Mouse (Mus musculus) limb, embryonic 14.5 days (tissue): Measurements from ENCODE around the gene Lmbrd2. TPM values are rescaled to one million over a fixed set of nuclear protein-coding genes. Genes with fewer than 3 reads are reported as not detected.
"Not testable (repeated sequence)": the region's sequence is repeated elsewhere in the genome, so short reads cannot be mapped to it uniquely, and the experiment has no call there.

ENCODE experiments used
- ATAC-seq: fragments of 200-750 bp; cut with Nextera tagmentation; 2 replicates; pipeline ENCODE4 v1.8.0; 2017; ENCODE audit warnings: low read depth, moderate number of reproducible peaks, moderate TSS enrichment; ENCODE audit not compliant: low FRiP score
- DNase-seq: peaks from one replicate; pipeline ENCODE4 v3.0.0-alpha.2; 2015; ENCODE audit warnings: low spot score
- H3K27ac ChIP-seq: fragments of 300-500 bp; sonication (generic); replicated peaks from 2 replicates; pipeline ENCODE4 v1.5.1; 2014; ENCODE audit warnings: low read depth, mild to moderate bottlenecking, low read length, moderate library complexity, mixed read lengths
- H3K27me3 ChIP-seq: fragments of 300-500 bp; sonication (generic); 2 replicates; pipeline ENCODE4 v1.6.1; 2014; ENCODE audit warnings: low read length, mixed read lengths; ENCODE audit not compliant: control insufficient read depth, insufficient read depth
- H3K36me3 ChIP-seq: fragments of 300-500 bp; sonication (generic); 2 replicates; pipeline ENCODE4 v1.6.1; 2014; ENCODE audit warnings: mild to moderate bottlenecking, low read length, moderate library complexity, mixed read lengths; ENCODE audit not compliant: control insufficient read depth, insufficient read depth
- H3K4me1 ChIP-seq: fragments of 300-500 bp; sonication (generic); 2 replicates; pipeline ENCODE4 v1.6.1; 2014; ENCODE audit warnings: antibody characterized with exemption, low read length, mixed read lengths; ENCODE audit not compliant: control insufficient read depth, insufficient read depth
- H3K4me2 ChIP-seq: fragments of 300-500 bp; sonication (generic); replicated peaks from 2 replicates; pipeline ENCODE4 v1.6.1; 2014; ENCODE audit warnings: low read depth, mild to moderate bottlenecking, low read length, moderate library complexity; ENCODE audit not compliant: severe bottlenecking
- H3K4me3 ChIP-seq: fragments of 300-500 bp; sonication (generic); replicated peaks from 2 replicates; pipeline ENCODE4 v1.5.1; 2014; ENCODE audit warnings: low read length
- H3K9ac ChIP-seq: fragments of 300-500 bp; sonication (generic); 2 replicates; pipeline ENCODE4 v1.6.1; 2014; ENCODE audit warnings: mild to moderate bottlenecking, low read depth, low read length, moderate library complexity; ENCODE audit not compliant: severe bottlenecking
- H3K9me3 ChIP-seq: fragments of 300-500 bp; sonication (generic); 2 replicates; pipeline ENCODE4 v1.6.1; 2016; ENCODE audit warnings: low read length; ENCODE audit not compliant: control insufficient read depth
- POLR2A ChIP-seq: fragments of 200-500 bp; IDR thresholded peaks from 2 replicates; pipeline ENCODE4 v1.8.0; 2012; ENCODE audit warnings: inconsistent platforms, mild to moderate bottlenecking, moderate library complexity, borderline replicate concordance; ENCODE audit not compliant: insufficient read depth, insufficient read length; ENCODE audit errors: extremely low read depth
- WGBS: fragments of 180-500 bp; shearing (Covaris S2); extraction: QIAGEN DNeasy Blood & Tissue Kit; methylation state at CpG from one replicate; pipeline ENCODE4 v1.1.7; 2014; 5-methylcytosine and 5-hydroxymethylcytosine counted together
- polyA plus RNA-seq, 2 experiments: library from polyadenylated mRNA; depleted of rRNA in 1 of 2; stranded (reverse) in 1 of 2; unstranded in 1 of 2; fragments of >200 nt; fragmentation: Nextera tagmentation in 1 of 2; extraction: Ambion mirVana in 1 of 2; gene quantifications; 2 replicates each; pipeline versions ENCODE4 v1.2.1 to v1.2.3; 2012 to 2014

The Lmbrd2 gene
- polyA plus RNA-seq, 2 experiments = 4.0 to 7.4 TPM

DNA sequence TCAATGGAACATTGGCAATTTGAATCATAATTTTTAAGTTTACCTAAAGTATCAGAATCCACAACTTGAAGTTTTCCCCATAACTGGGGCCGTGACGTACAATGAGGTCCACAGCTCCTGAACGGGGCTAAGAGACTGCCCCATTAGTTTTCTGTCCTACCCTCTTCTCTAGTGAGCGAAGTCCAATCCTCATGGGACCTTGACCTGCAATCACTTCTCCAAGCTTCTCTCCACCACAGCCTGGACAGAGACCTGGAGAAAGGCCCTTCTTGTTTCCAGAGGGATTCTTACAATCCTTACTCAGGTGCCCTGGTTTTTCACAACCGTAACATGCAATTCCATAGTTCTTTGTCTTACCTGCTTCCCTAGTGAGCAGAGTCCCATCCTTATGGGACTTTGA lies 76.1 kb downstream of the Lmbrd2 start:
- H3K4me1 ChIP-seq = no peaks in the 10 kb centered on the region
- H3K27ac ChIP-seq = no peak overlapping the region
- H3K9ac ChIP-seq = no peak overlapping the region
- H3K9me3 ChIP-seq = no peaks in the 10 kb centered on the region
- TF ChIP-seq POLR2A = no peak
- no peak overlapping the region for H3K4me2 ChIP-seq
- ATAC-seq (no peak), DNase-seq (no peak)
- H3K27me3 ChIP-seq = no peaks in the 10 kb centered on the region
- WGBS = 87% methylated on average over 5 of the region's 5 CpGs
- no peak overlapping the region for H3K4me3 ChIP-seq
- H3K36me3 ChIP-seq = no peaks in the 10 kb centered on the region

DNA sequence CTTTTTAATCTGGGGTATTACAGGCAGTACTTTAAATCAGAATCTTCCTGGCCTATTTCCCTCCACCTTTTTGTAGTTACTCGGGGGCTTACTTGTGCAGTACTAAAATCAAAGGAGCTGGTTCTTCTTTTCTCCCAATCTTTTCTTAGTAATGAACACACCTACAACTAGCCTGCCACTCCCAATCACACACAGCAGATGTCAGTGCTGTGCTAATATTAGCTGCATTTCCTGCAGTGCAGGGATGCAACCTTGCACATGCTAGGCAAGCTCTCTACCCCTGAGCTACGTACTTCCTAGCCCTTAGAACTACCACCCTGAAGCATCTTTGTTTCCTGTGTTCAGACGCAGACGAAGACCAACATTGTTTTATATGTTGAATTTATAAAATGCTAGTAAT lies 90.6 kb downstream of the Lmbrd2 start:
- WGBS = 73% methylated on average over 4 of the region's 4 CpGs
- not testable (repeated sequence) for DNase-seq, ATAC-seq, H3K9me3 ChIP-seq, H3K9ac ChIP-seq, H3K4me3 ChIP-seq, H3K4me1 ChIP-seq, H3K36me3 ChIP-seq, H3K4me2 ChIP-seq, H3K27me3 ChIP-seq, H3K27ac ChIP-seq

- Histone ChIP-seq H3K4me2 (no peak overlapping the region), H3K9me3 (no peaks in the 10 kb centered on the region), H3K27me3 (no peaks in the 10 kb centered on the region), H3K4me3 (no peak overlapping the region), H3K4me1 (no peaks in the 10 kb centered on the region), H3K9ac (no peak overlapping the region), H3K36me3 (no peaks in the 10 kb centered on the region), H3K27ac (no peak overlapping the region)
- no peak for ATAC-seq
- DNase-seq = no peak
- no peak for TF ChIP-seq POLR2A
Measured at GRCm38 (mm10) chr15:9246345-9246744, 106.0 kb downstream of the Lmbrd2 start.

Other genes starting within 250 kb of the Lmbrd2 start
- 0.50 and 0.64 TPM in 2 replicates for gene Ranbp3l, start 172.6 kb upstream of the Lmbrd2 start, polyA plus RNA-seq (2012; rRNA removed)
- gene Ranbp3l, start 172.6 kb upstream of the Lmbrd2 start, polyA plus RNA-seq (2014; fragmentation: Nextera tagmentation; extraction: Ambion mirVana) = 0.54 and 0.56 TPM in 2 replicates
- 29.2 and 31.6 TPM in 2 replicates for gene Nadk2, start 69.3 kb upstream of the Lmbrd2 start, polyA plus RNA-seq (2012; rRNA removed)
- 26.7 and 28.2 TPM in 2 replicates for gene Nadk2, start 69.3 kb upstream of the Lmbrd2 start, polyA plus RNA-seq (2014; fragmentation: Nextera tagmentation; extraction: Ambion mirVana)
- 45.4 and 46.5 TPM in 2 replicates for gene Skp2, start 14.9 kb downstream of the Lmbrd2 start, polyA plus RNA-seq (2012; rRNA removed)
- 80.7 and 91.7 TPM in 2 replicates for gene Skp2, start 14.9 kb downstream of the Lmbrd2 start, polyA plus RNA-seq (2014; fragmentation: Nextera tagmentation; extraction: Ambion mirVana)
- gene Ugt3a1, start 136.3 kb downstream of the Lmbrd2 start, polyA plus RNA-seq (2012; rRNA removed) = 0.03 TPM in 1 of 2 replicates, not detected in the other
- not detected in 2 replicates for gene Ugt3a1, start 136.3 kb downstream of the Lmbrd2 start, polyA plus RNA-seq (2014; fragmentation: Nextera tagmentation; extraction: Ambion mirVana)
- gene Ugt3a2, start 195.0 kb downstream of the Lmbrd2 start, polyA plus RNA-seq (2012; rRNA removed) = not detected in 2 replicates
- not detected in 2 replicates for gene Ugt3a2, start 195.0 kb downstream of the Lmbrd2 start, polyA plus RNA-seq (2014; fragmentation: Nextera tagmentation; extraction: Ambion mirVana)